Mouse (Mus musculus) right cerebral cortex, postnatal 4 days (tissue): ENCODE results near the gene Slc44a4.
"Not testable (repeated sequence)": the region's sequence is repeated elsewhere in the genome, so short reads cannot be mapped to it uniquely, and the experiment has no call there.

ENCODE experiments used
- DNase-seq: peaks from one replicate; pipeline ENCODE4 v3.0.0-alpha.2; 2022

Gene Slc44a4

GRCm38 (mm10) chr17:34899053-34899889, 15.0 kb upstream of the Slc44a4 start:
- DNase-seq: peak; percentile 44

- DNase-seq: no peak
Measured at GRCm38 (mm10) chr17:34899890-34900243, 14.4 kb upstream of the Slc44a4 start.

GRCm38 (mm10) chr17:34900826-34901225, 13.4 kb upstream of the Slc44a4 start:
- DNase-seq: not testable (repeated sequence)

GRCm38 (mm10) chr17:34901948-34902347, 12.3 kb upstream of the Slc44a4 start:
- not testable (repeated sequence) for DNase-seq

- DNase-seq: no peak
Measured at GRCm38 (mm10) chr17:34902895-34903294, 11.4 kb upstream of the Slc44a4 start.

GRCm38 (mm10) chr17:34910982-34911381, 3.3 kb upstream of the Slc44a4 start:
- no peak for DNase-seq

GRCm38 (mm10) chr17:34911945-34912351, 2.3 kb upstream of the Slc44a4 start:
- peak; percentile 74 for DNase-seq

GRCm38 (mm10) chr17:34915410-34915831, 1.2 kb downstream of the Slc44a4 start:
- no peak for DNase-seq

GRCm38 (mm10) chr17:34916316-34916715, 2.0 kb downstream of the Slc44a4 start:
- no peak for DNase-seq

- DNase-seq: no peak
Measured at GRCm38 (mm10) chr17:34917188-34917587, 2.9 kb downstream of the Slc44a4 start.

GRCm38 (mm10) chr17:34922939-34923338, 8.7 kb downstream of the Slc44a4 start:
- DNase-seq: no peak

GRCm38 (mm10) chr17:34924258-34924657, 10.0 kb downstream of the Slc44a4 start:
- no peak for DNase-seq

GRCm38 (mm10) chr17:34927306-34928019, 13.2 kb downstream of the Slc44a4 start:
- DNase-seq: no peak

GRCm38 (mm10) chr17:34928841-34929240, 14.6 kb downstream of the Slc44a4 start:
- no peak for DNase-seq

GRCm38 (mm10) chr17:34931061-34931734, 16.9 kb downstream of the Slc44a4 start, which contains the start of gene Neu1:
Gene Neu1 (plus strand): TSS chr17:34931253.
- DNase-seq: peak; percentile 96

- peak; percentile 32 for DNase-seq
Measured at GRCm38 (mm10) chr17:34931735-34932098, 17.5 kb downstream of the Slc44a4 start.

- DNase-seq: no peak
Measured at GRCm38 (mm10) chr17:34932287-34932686, 18.0 kb downstream of the Slc44a4 start.

GRCm38 (mm10) chr17:34934031-34934430, 19.8 kb downstream of the Slc44a4 start:
- DNase-seq: no peak

- DNase-seq: no peak
Measured at GRCm38 (mm10) chr17:34934830-34935229, 20.6 kb downstream of the Slc44a4 start.

- DNase-seq: no peak
Measured at GRCm38 (mm10) chr17:34937960-34938505, 23.8 kb downstream of the Slc44a4 start.

GRCm38 (mm10) chr17:34941344-34942041, 27.2 kb downstream of the Slc44a4 start:
- DNase-seq: no peak

GRCm38 (mm10) chr17:34943128-34943815, 29.0 kb downstream of the Slc44a4 start:
- no peak for DNase-seq
